Mouse (Mus musculus) neural tube, embryonic 11.5 days (tissue): Measurements from ENCODE around the gene Glis3. TPM values are rescaled to one million over a fixed set of nuclear protein-coding genes. Genes with fewer than 3 reads are reported as not detected.

Experiments used
- ATAC-seq: fragments of 200-750 bp; cut with Nextera tagmentation; 2 replicates; pipeline ENCODE4 v1.8.0; 2017; ENCODE audit warnings: moderate number of reproducible peaks, mild to moderate bottlenecking, moderate TSS enrichment, moderate library complexity; ENCODE audit not compliant: insufficient read depth, low FRiP score, low TSS enrichment
- DNase-seq: peaks from one replicate; pipeline ENCODE4 v3.0.0-alpha.2; 2015; ENCODE audit warnings: low spot score
- H3K27ac ChIP-seq: fragments of 300-500 bp; sonication (generic); 2 replicates; pipeline ENCODE4 v1.5.1; 2014; ENCODE audit warnings: low read depth, mild to moderate bottlenecking, low read length
- H3K27me3 ChIP-seq: fragments of 300-500 bp; sonication (generic); 2 replicates; pipeline ENCODE4 v1.6.1; 2014; ENCODE audit warnings: mild to moderate bottlenecking, low read length, mixed read lengths; ENCODE audit not compliant: control insufficient read depth, insufficient read depth
- H3K36me3 ChIP-seq: fragments of 300-500 bp; sonication (generic); 2 replicates; pipeline ENCODE4 v1.6.1; 2014; ENCODE audit warnings: mild to moderate bottlenecking, low read length, moderate library complexity, mixed read lengths; ENCODE audit not compliant: control insufficient read depth, insufficient read depth
- H3K4me1 ChIP-seq: fragments of 300-500 bp; sonication (generic); 2 replicates; pipeline ENCODE4 v1.6.1; 2014; ENCODE audit warnings: low read length, mixed read lengths; ENCODE audit not compliant: control insufficient read depth, insufficient read depth
- H3K4me2 ChIP-seq: fragments of 300-500 bp; sonication (generic); 2 replicates; pipeline ENCODE4 v1.6.1; 2014; ENCODE audit warnings: low read depth, mild to moderate bottlenecking, moderate library complexity
- H3K4me3 ChIP-seq: fragments of 300-500 bp; sonication (generic); 2 replicates; pipeline ENCODE4 v1.5.1; 2014; ENCODE audit warnings: low read depth, low read length
- H3K9ac ChIP-seq: fragments of 300-500 bp; sonication (generic); 2 replicates; pipeline ENCODE4 v1.6.1; 2014; ENCODE audit warnings: mild to moderate bottlenecking, low read length
- H3K9me3 ChIP-seq: fragments of 300-500 bp; sonication (generic); 2 replicates; pipeline ENCODE4 v1.6.1; 2016; ENCODE audit warnings: low read length; ENCODE audit not compliant: control insufficient read depth
- WGBS: fragments of 180-500 bp; shearing (Covaris S2); extraction: QIAGEN DNeasy Blood & Tissue Kit; methylation state at CpG from one replicate; pipeline ENCODE4 v1.1.7; 2014; 5-methylcytosine and 5-hydroxymethylcytosine counted together
- polyA plus RNA-seq: library from polyadenylated mRNA; unstranded; fragments of >200 nt; fragmentation: Nextera tagmentation; extraction: Ambion mirVana; gene quantifications from 2 replicates; pipeline ENCODE4 v1.2.1, GENCODE M21; 2014

Glis3 gene
- polyA plus RNA-seq, 1 experiment from 2014 or later = 1.6 TPM

- Histone ChIP-seq H3K36me3 (no peaks in the 10 kb centered on the region), H3K4me3 (no peak overlapping the region), H3K4me1 (no peaks in the 10 kb centered on the region), H3K27me3 (no peaks in the 10 kb centered on the region), H3K9me3 (no peaks in the 10 kb centered on the region), H3K27ac (no peak overlapping the region), H3K9ac (no peak overlapping the region), H3K4me2 (no peak overlapping the region)
- DNase-seq (no peak), ATAC-seq (no peak)
- 76% methylated on average over 13 of the region's 13 CpGs for WGBS
These were observed 86.9 kb downstream of the Glis3 start for GRCm38 (mm10) chr19:28592981-28593380.

GRCm38 (mm10) chr19:28591736-28592477 is 88.0 kb downstream of the Glis3 start:
- no peak for DNase-seq
- H3K27ac ChIP-seq = no peak overlapping the region

GRCm38 (mm10) chr19:28580499-28580898 is 99.4 kb downstream of the Glis3 start:
- no peaks in the 10 kb centered on the region for H3K36me3 ChIP-seq
- WGBS = 91% methylated on average over 8 of the region's 8 CpGs
- no peaks in the 10 kb centered on the region for H3K4me1 ChIP-seq
- no peak overlapping the region for H3K27ac ChIP-seq
- DNase-seq = no peak
- no peaks in the 10 kb centered on the region for H3K9me3 ChIP-seq
- no peaks in the 10 kb centered on the region for H3K27me3 ChIP-seq
- no peak overlapping the region for H3K4me2 ChIP-seq
- no peak overlapping the region for H3K9ac ChIP-seq
- no peak overlapping the region for H3K4me3 ChIP-seq
- no peak for ATAC-seq

More at GRCm38 (mm10) chr19:28591736-28592477, 88.0 kb downstream of the Glis3 start:
- H3K4me2 ChIP-seq = no peak overlapping the region
- H3K4me1 ChIP-seq = no peaks in the 10 kb centered on the region
- ATAC-seq = no peak
- H3K36me3 ChIP-seq = no peaks in the 10 kb centered on the region
- H3K27me3 ChIP-seq = no peaks in the 10 kb centered on the region
- no peak overlapping the region for H3K4me3 ChIP-seq
- H3K9me3 ChIP-seq = no peaks in the 10 kb centered on the region
- no peak overlapping the region for H3K9ac ChIP-seq
- 81% methylated on average over 7 of the region's 7 CpGs for WGBS

GRCm38 (mm10) chr19:28579724-28580375 is 100.0 kb downstream of the Glis3 start:
- Histone ChIP-seq H3K27ac (no peak overlapping the region), H3K9ac (no peak overlapping the region), H3K4me2 (no peak overlapping the region), H3K4me3 (no peak overlapping the region), H3K36me3 (no peaks in the 10 kb centered on the region), H3K9me3 (no peaks in the 10 kb centered on the region), H3K27me3 (no peaks in the 10 kb centered on the region), H3K4me1 (no peaks in the 10 kb centered on the region)
- WGBS = 60% methylated on average over 14 of the region's 14 CpGs
- DNase-seq (no peak), ATAC-seq (no peak)

- ATAC-seq (no peak), DNase-seq (no peak)
- H3K27me3 ChIP-seq = no peaks in the 10 kb centered on the region
- H3K27ac ChIP-seq = no peak overlapping the region
- H3K36me3 ChIP-seq = no peaks in the 10 kb centered on the region
- H3K4me1 ChIP-seq = no peaks in the 10 kb centered on the region
- no peak overlapping the region for H3K4me2 ChIP-seq
- no peak overlapping the region for H3K9ac ChIP-seq
- 96% methylated on average over 12 of the region's 12 CpGs for WGBS
- no peak overlapping the region for H3K4me3 ChIP-seq
- no peaks in the 10 kb centered on the region for H3K9me3 ChIP-seq
These were observed 102.9 kb downstream of the Glis3 start for GRCm38 (mm10) chr19:28577023-28577422.

GRCm38 (mm10) chr19:28576619-28577018 is 103.3 kb downstream of the Glis3 start:
- DNase-seq (no peak), ATAC-seq (no peak)
- no peak overlapping the region for H3K4me2 ChIP-seq
- H3K4me1 ChIP-seq = no peaks in the 10 kb centered on the region
- H3K9me3 ChIP-seq = no peaks in the 10 kb centered on the region
- 85% methylated on average over 6 of the region's 6 CpGs for WGBS
- no peaks in the 10 kb centered on the region for H3K36me3 ChIP-seq
- no peaks in the 10 kb centered on the region for H3K27me3 ChIP-seq
- H3K9ac ChIP-seq = no peak overlapping the region
- no peak overlapping the region for H3K27ac ChIP-seq
- H3K4me3 ChIP-seq = no peak overlapping the region

GRCm38 (mm10) chr19:28573641-28574040 is 106.2 kb downstream of the Glis3 start:
- Histone ChIP-seq H3K4me3 (no peak overlapping the region), H3K9me3 (no peaks in the 10 kb centered on the region), H3K27me3 (no peaks in the 10 kb centered on the region), H3K4me1 (no peaks in the 10 kb centered on the region), H3K36me3 (no peaks in the 10 kb centered on the region), H3K27ac (no peak overlapping the region), H3K4me2 (no peak overlapping the region), H3K9ac (no peak overlapping the region)
- no peak for ATAC-seq
- DNase-seq = no peak
- 89% methylated on average over 3 of the region's 3 CpGs for WGBS

GRCm38 (mm10) chr19:28569856-28570255 is 110.0 kb downstream of the Glis3 start:
- WGBS = 59% methylated on average over 3 of the region's 3 CpGs
- no peak for ATAC-seq

GRCm38 (mm10) chr19:28567100-28567499 is 112.8 kb downstream of the Glis3 start:
- no peak overlapping the region for H3K4me3 ChIP-seq
- ATAC-seq (no peak), DNase-seq (no peak)
- no peak overlapping the region for H3K4me2 ChIP-seq
- H3K4me1 ChIP-seq = no peaks in the 10 kb centered on the region
- H3K36me3 ChIP-seq = no peaks in the 10 kb centered on the region
- WGBS = 68% methylated on average over 1 of the region's 1 CpGs
- no peaks in the 10 kb centered on the region for H3K9me3 ChIP-seq
- no peak overlapping the region for H3K9ac ChIP-seq
- no peak overlapping the region for H3K27ac ChIP-seq
- H3K27me3 ChIP-seq = no peaks in the 10 kb centered on the region

More at GRCm38 (mm10) chr19:28569856-28570255, 110.0 kb downstream of the Glis3 start:
- H3K27ac ChIP-seq = no peak overlapping the region
- H3K27me3 ChIP-seq = no peaks in the 10 kb centered on the region
- H3K4me3 ChIP-seq = no peak overlapping the region
- no peak overlapping the region for H3K4me2 ChIP-seq
- H3K4me1 ChIP-seq = no peaks in the 10 kb centered on the region
- H3K9me3 ChIP-seq = no peaks in the 10 kb centered on the region
- no peak overlapping the region for H3K9ac ChIP-seq
- no peak for DNase-seq
- no peaks in the 10 kb centered on the region for H3K36me3 ChIP-seq
